Mouse (Mus musculus) liver, adult 2 months (tissue): Measurements from ENCODE around the gene Gm49318.

Experiments
- CTCF ChIP-seq: fragments of 200-500 bp; IDR thresholded peaks from 2 replicates; pipeline ENCODE4 v1.5.1; 2011; ENCODE audit warnings: low read depth, low read length, control low read depth
- POLR2A ChIP-seq: fragments of 200-500 bp; IDR thresholded peaks from 2 replicates; pipeline ENCODE4 v1.6.1; 2011; ENCODE audit warnings: low read length, control low read depth; ENCODE audit not compliant: insufficient read depth; ENCODE audit errors: extremely low read depth

DNA sequence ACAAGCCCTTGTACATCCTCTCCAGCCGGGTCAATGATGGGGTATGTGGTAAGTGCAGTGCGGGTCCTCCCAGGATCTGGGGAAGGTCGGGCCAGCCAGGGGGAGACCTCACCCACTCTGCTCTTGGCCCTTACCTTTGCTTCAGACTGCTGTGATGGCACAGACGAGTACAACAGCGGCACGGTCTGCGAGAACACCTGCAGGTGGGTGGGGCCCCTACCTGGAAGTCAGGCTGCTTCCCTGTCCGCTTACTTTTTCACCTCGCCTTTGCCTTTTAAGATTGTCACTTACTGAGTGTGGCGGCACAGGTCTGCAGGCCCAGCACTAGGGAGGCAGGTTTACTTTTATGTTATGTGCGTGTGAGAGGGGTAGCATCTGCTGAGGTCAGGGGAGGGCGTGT, 66.5 kb downstream of the Gm49318 start:
- TF ChIP-seq CTCF (no peak), POLR2A (no peak)
